Mouse (Mus musculus): ENCODE measurements around the gene Desi1.

Gene Desi1

DNA sequence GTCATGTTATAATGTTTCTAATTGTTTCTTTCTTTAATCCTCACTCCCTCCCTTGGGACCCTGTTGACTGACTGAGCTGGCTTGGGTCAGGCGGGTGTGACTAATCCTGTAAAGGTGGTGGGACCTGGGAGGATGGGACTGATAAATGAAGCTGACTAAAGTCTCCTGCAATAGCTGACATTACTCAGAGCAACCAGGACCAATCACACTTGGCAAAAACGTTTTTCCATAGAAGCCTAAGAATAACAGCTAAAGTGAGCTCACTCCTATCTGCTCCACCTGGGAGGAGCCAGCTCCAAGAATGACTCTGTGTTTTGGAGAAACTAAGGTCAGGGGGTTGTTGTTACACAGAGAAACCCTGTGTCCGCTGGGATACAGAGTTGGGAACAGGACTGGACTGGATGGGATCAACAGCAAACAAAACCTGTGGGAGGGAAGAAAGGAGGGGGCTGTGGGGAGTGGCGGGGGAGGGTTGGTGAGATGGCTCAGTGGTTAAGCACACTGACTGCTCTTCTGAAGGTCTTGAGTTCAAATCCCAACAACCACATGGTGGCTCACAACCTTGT lies 68.6 kb downstream of the Desi1 start:
- no peak for DNase-seq (ENCODE audit: low spot score)

DNA sequence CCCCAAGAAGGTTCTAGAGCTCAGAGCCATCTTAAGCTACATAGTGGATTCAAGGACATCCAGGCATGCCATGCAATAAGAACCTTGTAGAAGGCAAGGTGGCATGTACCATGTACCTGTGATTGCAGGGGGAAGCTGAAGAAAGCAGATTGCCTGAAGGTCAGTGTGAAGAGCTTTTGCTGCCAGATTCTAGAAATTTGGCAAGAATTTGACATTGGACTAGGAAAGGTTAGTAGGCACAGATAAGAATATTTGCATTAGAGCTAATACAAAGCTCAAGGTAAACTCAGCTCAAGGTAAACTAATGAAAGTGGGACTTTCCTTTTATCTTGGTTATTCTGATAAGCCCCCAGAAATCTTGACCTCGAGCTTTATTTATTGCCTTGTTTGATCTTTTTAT lies 69.4 kb downstream of the Desi1 start:
- DNase-seq (ENCODE audit: low spot score): no peak

DNA sequence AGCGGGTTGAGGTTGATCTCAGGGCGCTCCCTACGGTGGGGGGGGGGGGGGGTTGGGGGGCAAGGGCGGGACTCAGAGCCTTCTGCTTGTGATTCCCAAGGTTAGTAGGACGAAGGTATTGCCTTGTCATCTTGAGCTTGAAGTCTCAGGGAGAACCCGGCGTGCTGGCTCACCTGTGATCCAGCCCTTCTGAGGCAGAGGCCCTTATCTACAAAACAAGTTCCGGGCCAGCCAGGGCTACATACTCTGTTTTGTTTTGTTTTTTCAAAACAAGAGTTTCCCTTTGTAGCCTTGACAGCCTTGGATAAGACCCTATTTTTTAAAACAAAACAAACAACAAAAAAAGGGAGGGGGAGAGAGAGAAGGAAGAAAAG lies 72.6 kb downstream of the Desi1 start:
- no peak for DNase-seq (ENCODE audit: low spot score)

DNA sequence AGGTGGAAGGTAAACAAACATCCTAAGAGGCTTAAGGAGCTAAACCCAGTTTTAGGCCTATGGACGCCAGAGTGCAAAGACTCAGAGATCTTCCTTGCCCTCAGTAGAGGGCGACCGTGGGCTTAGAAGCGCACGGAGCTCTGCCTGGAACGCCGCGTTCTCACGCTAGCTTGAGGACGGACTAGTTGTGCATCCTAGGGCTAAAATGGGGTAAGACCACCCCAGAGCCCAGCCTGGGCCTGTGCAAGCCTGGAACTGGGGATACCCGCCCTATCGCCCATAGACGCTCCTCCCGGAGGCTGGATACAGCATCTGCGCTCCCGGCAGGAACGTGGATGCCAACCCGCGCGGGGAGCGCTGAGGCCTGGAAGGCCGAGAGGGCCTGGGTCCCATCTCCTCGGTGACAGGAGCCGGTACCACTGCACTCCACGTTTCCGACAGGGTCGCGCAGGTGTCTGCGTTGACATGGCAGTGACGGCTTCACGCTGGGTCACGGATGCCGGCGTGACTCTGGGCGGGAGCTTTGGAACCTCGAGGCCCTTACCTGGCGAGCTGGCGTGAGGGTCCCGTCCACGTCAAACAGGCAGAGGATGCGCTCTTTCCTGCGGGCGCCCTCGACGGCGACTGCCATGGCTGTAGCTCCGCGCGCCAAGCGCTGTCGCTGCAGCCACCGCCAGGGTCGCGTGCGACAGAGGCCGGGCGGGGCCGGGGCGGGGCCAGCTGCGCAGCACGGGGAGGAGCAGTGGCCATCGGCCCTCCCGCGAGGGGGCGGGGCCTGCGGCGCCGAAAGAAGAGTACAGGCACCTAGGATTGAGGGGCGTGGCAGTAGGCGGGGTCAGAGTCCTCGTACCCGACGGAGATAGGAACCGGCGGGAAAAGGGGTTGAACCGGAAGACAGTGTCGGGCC lies 73.2 kb downstream of the Desi1 start, which contains the start of gene Pmm1:
Pmm1 (minus strand) TSS at position 760 of the 907 bp plus-strand sequence.
- DNase-seq (ENCODE audit: low spot score): peak; percentile 96

DNA sequence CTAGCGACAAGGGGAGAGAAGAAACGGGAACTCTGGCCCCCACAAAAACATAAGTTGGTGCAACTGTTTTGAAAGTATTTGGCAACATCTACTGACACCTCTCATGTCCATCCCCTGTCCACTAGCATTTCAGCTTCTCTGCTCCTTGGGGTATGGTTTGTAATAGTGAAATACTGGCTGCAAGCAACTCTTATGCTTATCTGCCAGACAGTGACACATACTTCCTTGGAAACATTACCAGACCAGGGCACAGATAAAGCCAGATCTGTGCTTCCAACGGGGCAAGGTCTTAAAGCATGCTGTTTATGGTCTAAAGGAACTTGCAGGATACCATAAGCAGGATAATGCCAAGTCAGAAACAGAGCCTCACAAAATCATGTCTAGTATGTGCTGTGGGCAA lies 74.8 kb downstream of the Desi1 start:
- DNase-seq (ENCODE audit: low spot score): no peak

DNA sequence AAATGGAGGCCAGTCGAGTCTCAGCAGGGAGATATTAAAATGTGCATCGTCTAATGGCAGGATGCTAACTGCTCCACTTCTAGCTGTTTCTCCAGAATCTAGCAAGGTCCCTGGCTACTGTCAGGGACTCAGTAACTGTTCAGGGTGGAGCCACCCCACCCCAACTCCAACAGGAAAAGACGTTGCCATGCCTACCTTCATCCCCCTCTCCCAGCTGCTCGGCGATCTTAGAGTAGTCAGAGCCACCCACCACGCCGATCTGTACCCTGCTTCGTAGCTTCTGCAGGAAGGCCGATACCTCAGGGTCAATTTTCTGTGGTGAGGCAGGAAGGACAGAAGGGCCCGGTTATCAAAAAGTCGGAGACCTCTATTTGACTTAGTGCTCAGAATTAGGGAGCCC lies 76.1 kb downstream of the Desi1 start:
- no peak for DNase-seq (ENCODE audit: low spot score)

DNA sequence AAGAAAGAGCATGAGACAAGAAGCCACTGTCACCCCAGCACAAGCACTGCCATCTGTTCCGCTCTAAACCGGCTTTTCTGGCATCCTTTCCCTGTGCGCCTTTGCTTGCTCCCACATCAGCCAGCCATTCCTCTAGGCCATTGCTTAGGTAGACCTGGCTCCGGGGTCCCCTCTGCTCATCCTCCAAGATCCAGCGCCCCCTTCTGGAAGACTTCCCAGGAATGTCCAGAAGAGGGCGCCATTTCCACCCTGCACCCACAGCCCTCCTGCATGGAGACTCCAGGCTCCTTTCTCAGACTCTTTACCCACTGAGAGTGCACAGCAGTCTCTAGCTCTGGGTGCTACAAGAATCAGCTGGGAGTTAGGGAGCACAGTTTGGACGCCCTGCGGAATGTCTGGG lies 77.2 kb downstream of the Desi1 start:
- DNase-seq (ENCODE audit: low spot score): no peak

DNA sequence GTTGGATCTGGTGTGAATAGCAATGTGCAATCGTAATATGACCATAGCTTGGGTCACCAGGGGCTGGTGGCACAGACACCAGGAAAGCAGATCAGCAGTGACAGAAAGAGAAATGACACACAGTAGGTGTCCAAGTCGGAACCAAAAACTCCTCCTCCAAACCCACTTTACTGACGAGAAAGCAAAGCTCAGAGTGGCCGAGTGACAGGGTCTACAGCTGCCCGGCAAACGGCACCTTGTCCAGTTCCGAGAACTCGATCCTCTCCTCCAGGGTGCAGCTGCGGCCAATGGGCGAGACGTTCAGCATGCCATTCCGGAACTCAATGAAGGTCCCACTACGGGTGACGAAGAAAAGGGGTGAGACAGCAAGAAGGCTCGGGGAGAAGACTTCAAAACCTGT lies 78.2 kb downstream of the Desi1 start:
- DNase-seq (ENCODE audit: low spot score): no peak

DNA sequence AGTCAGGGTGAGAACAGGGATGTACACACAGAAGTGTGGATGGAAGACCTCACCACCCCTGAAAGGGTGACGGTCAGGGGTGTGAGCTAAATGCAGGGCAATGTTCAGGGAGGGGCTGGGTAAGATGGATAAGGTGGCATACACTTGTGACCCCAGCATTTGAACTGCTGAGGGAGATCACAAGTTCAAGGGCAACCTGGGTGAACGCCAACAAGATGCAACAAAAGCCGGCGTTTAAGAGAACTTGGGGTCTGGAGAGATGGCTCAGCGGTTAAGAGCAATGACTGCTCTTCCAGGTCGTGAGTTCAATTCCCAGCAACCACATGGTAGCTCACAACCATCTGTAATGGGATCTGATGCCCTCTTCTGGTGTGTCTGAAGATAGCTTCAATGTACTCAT lies 78.9 kb downstream of the Desi1 start:
- no peak for DNase-seq (ENCODE audit: low spot score)

DNA sequence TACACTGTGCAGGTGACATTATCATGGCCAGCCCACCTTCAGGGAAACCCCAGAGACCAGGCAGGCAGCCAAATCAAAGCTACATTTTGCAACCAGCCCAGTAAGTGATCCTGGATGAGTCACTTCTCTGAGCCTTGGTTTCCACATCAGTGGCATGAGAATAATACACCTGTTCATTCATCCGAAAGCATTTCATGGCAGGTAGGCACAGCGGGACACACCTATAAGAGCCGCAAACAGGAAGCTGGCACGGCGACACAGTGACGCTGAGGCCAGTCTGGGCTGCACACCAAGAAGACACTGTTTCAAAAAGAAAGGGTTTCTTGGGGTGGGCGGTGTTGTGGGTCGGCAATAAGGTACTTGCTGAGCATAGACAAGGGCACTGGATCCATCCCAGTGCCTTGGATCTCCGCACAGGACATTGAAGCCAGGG lies 79.5 kb downstream of the Desi1 start:
- no peak for DNase-seq (ENCODE audit: low spot score)

DNA sequence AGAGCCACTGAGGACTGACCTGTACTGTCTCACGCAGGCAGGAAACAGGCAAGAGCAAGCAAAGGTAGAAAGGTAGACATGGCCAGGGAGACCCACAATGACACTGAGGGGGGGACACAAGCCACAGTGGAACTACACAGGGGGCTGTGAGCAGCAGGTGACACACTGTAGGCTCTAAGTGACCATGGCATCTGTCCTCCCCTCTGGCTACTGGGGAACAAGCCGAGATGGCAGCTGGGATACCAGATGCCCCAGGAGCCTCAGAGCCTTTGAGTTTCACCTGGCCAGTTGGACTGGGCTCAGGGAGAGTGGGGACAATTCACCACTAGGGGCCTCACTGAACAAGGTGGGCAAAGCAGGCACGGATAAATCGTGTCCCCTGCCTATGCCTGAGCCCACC lies 81.4 kb downstream of the Desi1 start:
- DNase-seq (ENCODE audit: low spot score): no peak

DNA sequence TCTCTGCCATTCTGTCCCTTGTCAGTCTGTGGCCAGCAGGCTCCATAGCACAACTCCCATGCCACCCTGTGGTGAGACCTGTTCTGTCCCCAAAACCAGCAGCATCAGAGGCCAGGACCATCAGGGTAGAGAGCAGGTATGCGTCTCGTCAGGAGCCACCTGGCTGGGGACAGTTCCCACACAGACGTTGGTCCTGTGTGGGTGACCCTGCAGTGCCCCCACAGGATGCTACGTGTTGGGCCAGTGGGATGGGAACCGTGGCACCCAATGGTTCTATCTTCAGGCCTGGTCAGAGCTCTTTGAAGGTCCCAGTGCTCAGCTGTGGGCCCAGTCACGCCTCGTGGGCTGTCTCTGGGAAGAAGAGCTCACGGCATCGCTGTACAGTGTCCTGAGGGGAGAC lies 82.5 kb downstream of the Desi1 start:
- no peak for DNase-seq (ENCODE audit: low spot score)

DNA sequence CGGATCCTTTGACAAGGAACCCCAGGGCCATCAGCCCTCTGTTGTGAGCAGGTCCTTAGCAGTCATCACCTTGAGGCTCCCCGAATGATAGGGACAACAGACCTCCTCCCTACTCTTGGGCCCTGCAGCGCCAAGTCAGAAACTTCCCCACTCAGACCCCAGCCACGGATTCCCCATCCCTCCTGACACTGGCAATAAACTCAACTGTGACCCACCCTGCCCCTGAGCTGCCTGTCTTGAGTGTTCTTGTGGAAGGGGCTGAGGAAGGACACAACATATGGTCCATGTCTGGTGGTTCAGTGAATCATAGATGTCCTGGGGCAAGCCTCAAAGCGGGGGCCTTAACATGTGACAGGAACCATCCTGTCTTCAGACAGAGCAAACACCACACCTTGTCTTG lies 82.9 kb downstream of the Desi1 start:
- DNase-seq (ENCODE audit: low spot score): no peak

DNA sequence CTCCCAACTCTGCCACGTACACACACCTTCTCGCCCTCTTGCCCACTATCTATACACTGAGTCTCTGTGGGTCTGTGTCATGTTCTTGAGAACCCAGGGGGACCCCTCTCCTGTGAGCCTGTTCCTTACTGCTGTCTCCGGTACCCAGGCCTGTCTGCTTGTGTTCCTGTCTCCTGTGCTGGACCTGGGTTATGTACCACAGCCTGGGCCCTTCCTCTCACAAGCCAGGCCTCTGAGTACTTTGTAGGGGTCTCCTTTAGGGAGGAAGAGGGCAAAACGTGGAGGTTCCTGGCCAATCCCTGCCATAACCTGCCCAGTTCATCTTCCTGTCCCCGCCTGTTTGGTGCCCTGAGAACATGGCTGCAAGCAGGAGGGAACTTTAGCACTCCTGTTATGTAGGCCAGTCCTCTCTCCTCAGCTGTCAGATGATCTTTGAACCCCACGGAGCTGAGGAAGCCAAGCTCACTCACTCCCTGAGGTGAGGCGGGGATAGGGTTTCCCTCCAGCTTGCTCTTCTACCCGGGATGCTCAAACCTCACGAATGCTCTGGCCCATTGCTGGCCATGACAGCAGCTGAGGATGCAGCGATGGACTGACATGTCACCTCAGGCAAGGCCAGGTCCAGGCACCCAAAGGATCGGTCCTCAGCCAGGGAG lies 84.1 kb downstream of the Desi1 start:
- no peak for DNase-seq (ENCODE audit: low spot score)

DNA sequence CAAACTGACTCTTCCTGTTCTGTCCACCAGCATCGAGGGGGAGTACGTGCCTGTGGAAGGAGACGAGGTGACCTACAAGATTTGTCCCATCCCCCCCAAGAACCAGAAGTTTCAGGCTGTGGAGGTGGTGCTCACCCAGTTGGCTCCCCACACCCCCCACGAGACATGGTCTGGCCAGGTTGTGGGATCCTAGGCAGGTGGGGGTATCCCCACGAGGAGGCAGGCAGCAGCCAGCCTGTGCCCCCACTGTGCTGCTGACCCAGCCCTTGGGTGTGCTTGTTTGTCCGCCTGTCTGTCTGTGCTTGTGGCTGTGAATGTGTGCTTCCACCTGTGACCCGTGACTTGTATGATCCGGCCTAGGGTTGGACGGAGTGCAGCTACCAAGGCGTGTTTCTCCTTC lies 84.6 kb downstream of the Desi1 start:
- DNase-seq (ENCODE audit: low spot score): no peak

DNA sequence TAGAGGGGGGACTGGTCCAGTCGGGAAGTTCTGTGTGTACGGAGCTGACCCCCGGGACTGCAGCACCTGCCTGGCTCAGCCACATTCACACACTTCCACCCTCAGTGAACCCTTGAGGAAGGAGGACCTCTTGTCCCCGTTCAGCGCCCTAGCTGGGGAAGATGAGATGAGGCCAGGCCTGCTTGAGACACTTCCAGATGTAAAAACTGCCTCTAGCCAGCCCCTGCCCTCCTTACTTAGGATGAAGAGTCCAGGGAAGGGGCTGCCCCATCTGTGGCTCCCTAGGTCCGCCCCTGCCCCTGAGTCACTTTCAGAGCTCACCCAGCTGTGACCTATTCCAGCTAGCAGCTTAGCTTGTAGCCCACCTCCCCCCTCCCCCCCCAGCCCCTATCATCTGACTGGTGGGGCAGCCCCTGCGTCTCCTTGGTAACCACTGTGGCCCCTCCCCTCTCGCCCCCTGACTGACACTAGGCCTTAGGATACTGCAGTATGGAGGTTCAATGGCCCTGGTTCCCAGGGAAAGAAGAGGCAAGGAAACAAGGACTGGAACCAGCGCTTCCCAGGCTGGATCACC lies 90.4 kb downstream of the Desi1 start:
- DNase-seq (ENCODE audit: low spot score): no peak
